Mouse (Mus musculus) lung, embryonic 15.5 days (tissue): ENCODE measurements around the gene Prkn. TPM values are rescaled to one million over a fixed set of nuclear protein-coding genes. Genes with fewer than 3 reads are reported as not detected.

ENCODE experiments used
- ATAC-seq: fragments of 200-750 bp; cut with Nextera tagmentation; 2 replicates; pipeline ENCODE4 v1.8.0; 2017; ENCODE audit warnings: moderate number of reproducible peaks, borderline replicate concordance; ENCODE audit not compliant: low FRiP score, low TSS enrichment; ENCODE audit errors: extremely low read depth
- H3K27ac ChIP-seq: fragments of 300-500 bp; sonication (generic); 2 replicates; pipeline ENCODE4 v1.5.1; 2015; ENCODE audit warnings: moderate library complexity, mild to moderate bottlenecking, inconsistent platforms
- H3K27me3 ChIP-seq: fragments of 300-500 bp; sonication (generic); 2 replicates; pipeline ENCODE4 v1.6.1; 2015; ENCODE audit warnings: inconsistent platforms
- H3K36me3 ChIP-seq: fragments of 300-500 bp; sonication (generic); 2 replicates; pipeline ENCODE4 v1.6.1; 2015; ENCODE audit warnings: inconsistent platforms
- H3K4me1 ChIP-seq: fragments of 300-500 bp; sonication (generic); 2 replicates; pipeline ENCODE4 v1.6.1; 2015; ENCODE audit warnings: inconsistent platforms
- H3K4me2 ChIP-seq: fragments of 300-500 bp; sonication (generic); 2 replicates; pipeline ENCODE4 v1.6.1; 2015; ENCODE audit warnings: inconsistent platforms, mild to moderate bottlenecking, moderate library complexity
- H3K4me3 ChIP-seq: fragments of 300-500 bp; sonication (generic); 2 replicates; pipeline ENCODE4 v1.5.1; 2015; ENCODE audit warnings: mild to moderate bottlenecking, inconsistent platforms
- H3K9ac ChIP-seq: fragments of 300-500 bp; sonication (generic); 2 replicates; pipeline ENCODE4 v1.6.1; 2015; ENCODE audit warnings: inconsistent platforms
- H3K9me3 ChIP-seq: fragments of 300-500 bp; sonication (generic); 2 replicates; pipeline ENCODE4 v1.6.1; 2016; ENCODE audit warnings: inconsistent platforms
- WGBS: fragments of 180-500 bp; shearing (Covaris S2); methylation state at CpG from one replicate; pipeline ENCODE4 v1.1.7; 2015; 5-methylcytosine and 5-hydroxymethylcytosine counted together
- polyA plus RNA-seq: library from polyadenylated mRNA; unstranded; fragments of >200 nt; fragmentation: Nextera tagmentation; extraction: Ambion mirVana; gene quantifications from 2 replicates; pipeline ENCODE4 v1.2.1, GENCODE M21; 2015

The Prkn gene
- polyA plus RNA-seq, 1 experiment from 2014 or later = 0.90 TPM

DNA sequence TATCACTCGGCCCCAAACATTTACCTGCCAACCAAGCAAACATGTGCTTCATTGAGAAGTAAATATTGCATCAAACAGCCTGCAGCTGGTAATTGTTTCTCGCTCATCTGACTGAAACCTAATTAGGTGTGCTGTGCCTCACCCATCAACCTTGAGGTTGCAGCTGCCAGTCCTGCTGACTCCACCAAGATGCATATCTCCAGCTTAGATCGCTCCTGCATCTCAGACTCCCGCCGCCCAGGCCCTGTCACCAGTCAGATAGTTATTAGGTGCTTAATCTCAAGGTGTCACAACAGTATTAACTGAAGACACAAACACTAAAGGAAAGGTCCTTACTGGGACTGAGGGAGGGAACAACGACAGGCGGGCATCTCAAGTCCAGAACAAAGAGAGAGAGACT lies 1264.1 kb downstream of the Prkn start:
- Histone ChIP-seq H3K4me1 (no peaks in the 10 kb centered on the region), H3K27me3 (no peaks in the 10 kb centered on the region), H3K4me3 (no peak overlapping the region), H3K9me3 (no peaks in the 10 kb centered on the region), H3K27ac (no peak overlapping the region), H3K36me3 (no peaks in the 10 kb centered on the region), H3K9ac (no peak overlapping the region), H3K4me2 (no peak overlapping the region)
- 43% methylated on average over 7 of the region's 7 CpGs for WGBS
- ATAC-seq = no peak

DNA sequence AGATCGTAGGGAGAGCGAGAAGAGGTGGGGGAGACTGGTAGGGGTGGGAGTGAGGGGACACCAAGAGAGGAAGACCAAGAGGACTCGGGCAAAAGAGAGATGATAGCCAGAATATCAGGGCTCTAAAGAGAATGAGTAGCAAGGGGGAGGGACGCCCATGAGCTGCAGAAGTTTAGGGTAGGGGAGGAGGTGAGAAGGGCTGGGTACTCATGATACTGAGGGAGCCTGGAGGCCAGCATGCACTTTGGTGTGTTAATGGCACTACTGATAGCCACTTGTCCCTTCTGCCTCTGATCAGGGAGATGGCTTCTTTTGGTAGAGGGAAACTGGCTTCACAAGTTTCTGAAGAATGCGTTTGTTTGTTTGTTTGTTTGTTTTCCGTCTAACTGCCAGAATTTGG lies 1264.5 kb downstream of the Prkn start:
- no peaks in the 10 kb centered on the region for H3K27me3 ChIP-seq
- no peak overlapping the region for H3K9ac ChIP-seq
- 74% methylated on average over 6 of the region's 6 CpGs for WGBS
- no peaks in the 10 kb centered on the region for H3K9me3 ChIP-seq
- no peak overlapping the region for H3K27ac ChIP-seq
- no peaks in the 10 kb centered on the region for H3K36me3 ChIP-seq
- no peak overlapping the region for H3K4me2 ChIP-seq
- no peak for ATAC-seq
- H3K4me3 ChIP-seq = no peak overlapping the region
- H3K4me1 ChIP-seq = no peaks in the 10 kb centered on the region

DNA sequence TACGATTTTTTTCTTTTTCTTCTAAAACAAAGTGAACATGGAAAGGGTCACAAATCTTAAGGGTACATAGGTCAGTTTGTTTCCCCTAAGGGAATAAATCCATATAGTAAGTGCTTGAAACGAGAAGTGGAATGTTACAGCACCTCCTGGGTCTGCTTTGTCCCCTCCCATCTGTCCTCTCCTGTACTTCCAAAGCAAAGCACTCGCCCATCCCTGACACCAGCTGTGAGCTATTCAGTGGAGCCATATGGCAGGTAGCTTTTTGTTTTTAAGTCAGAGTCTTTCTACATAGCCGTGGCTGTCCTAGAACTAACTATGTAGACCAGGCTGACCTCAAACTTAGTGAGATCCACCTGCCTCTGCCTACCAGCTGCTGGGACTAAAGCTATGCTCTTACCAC lies 1266.1 kb downstream of the Prkn start:
- Histone ChIP-seq H3K27me3 (no peaks in the 10 kb centered on the region), H3K36me3 (no peaks in the 10 kb centered on the region), H3K27ac (no peak overlapping the region), H3K4me1 (no peaks in the 10 kb centered on the region), H3K4me3 (no peak overlapping the region), H3K4me2 (no peak overlapping the region), H3K9me3 (no peaks in the 10 kb centered on the region), H3K9ac (no peak overlapping the region)
- 60% methylated on average over 4 of the region's 4 CpGs for WGBS
- no peak for ATAC-seq

Other genes with a start within 250 kb of the Prkn start
- gene Pacrg, start 73 bp upstream of the Prkn start, polyA plus RNA-seq = 2.4 and 2.7 TPM in 2 replicates